Mouse (Mus musculus) embryonic fibroblast, embryonic 13.5 days (primary cell): ENCODE measurements around the gene Poc1b.

Experiments used
- CTCF ChIP-seq: IDR thresholded peaks from 2 replicates; pipeline ENCODE4 v1.5.1; 2011; ENCODE audit warnings: mild to moderate bottlenecking, control low read depth, low read length, moderate library complexity, borderline replicate concordance; ENCODE audit not compliant: insufficient read depth
- POLR2A ChIP-seq: IDR thresholded peaks from 2 replicates; pipeline ENCODE4 v1.6.1; 2011; ENCODE audit warnings: low read depth, mild to moderate bottlenecking, control low read depth, low read length, moderate library complexity

DNA sequence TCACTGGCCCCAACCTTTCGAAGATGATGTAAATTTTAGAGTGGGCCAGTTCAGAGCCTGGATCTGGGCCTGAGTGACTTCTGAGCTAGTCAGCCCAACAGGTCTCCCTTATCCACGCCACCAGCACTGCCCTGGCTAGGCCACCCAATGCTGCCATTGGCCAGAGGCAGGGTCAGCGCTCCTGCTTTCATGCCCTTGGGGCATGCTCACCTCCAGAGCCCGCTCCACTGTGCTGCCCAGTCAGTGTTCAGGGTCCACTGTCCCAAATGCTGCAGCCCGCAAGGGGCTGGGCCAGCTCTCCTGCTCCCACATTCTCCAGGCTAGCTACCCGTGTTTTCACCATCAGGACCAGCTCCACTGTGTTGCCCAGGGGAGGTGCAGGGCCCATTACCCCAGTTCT is 43.2 kb downstream of the Poc1b start:
- TF ChIP-seq CTCF (no peak), POLR2A (no peak)
